Mouse (Mus musculus) forebrain, embryonic 15.5 days (tissue): ENCODE measurements around the gene Zfp266. TPM values are rescaled to one million over a fixed set of nuclear protein-coding genes. Genes with fewer than 3 reads are reported as not detected.

Source experiments
- ATAC-seq: fragments of 200-750 bp; cut with Nextera tagmentation; replicated peaks from 2 replicates; pipeline ENCODE4 v1.8.0; 2017; ENCODE audit warnings: mild to moderate bottlenecking, moderate TSS enrichment, moderate library complexity
- H3K27ac ChIP-seq: fragments of 300-500 bp; sonication (generic); replicated peaks from 2 replicates; pipeline ENCODE4 v1.5.1; 2015; ENCODE audit warnings: mild to moderate bottlenecking, inconsistent platforms
- H3K27me3 ChIP-seq: fragments of 300-500 bp; sonication (generic); 2 replicates; pipeline ENCODE4 v1.6.1; 2015; ENCODE audit warnings: inconsistent platforms
- H3K36me3 ChIP-seq: fragments of 300-500 bp; sonication (generic); 2 replicates; pipeline ENCODE4 v1.6.1; 2015; ENCODE audit warnings: mild to moderate bottlenecking, inconsistent platforms
- H3K4me1 ChIP-seq: fragments of 300-500 bp; sonication (generic); 2 replicates; pipeline ENCODE4 v1.6.1; 2015; ENCODE audit warnings: inconsistent platforms
- H3K4me2 ChIP-seq: fragments of 300-500 bp; sonication (generic); replicated peaks from 2 replicates; pipeline ENCODE4 v1.6.1; 2015; ENCODE audit warnings: mild to moderate bottlenecking, inconsistent platforms
- H3K4me3 ChIP-seq: fragments of 300-500 bp; sonication (generic); 2 replicates; pipeline ENCODE4 v1.5.1; 2015; ENCODE audit warnings: mild to moderate bottlenecking, inconsistent platforms
- H3K9ac ChIP-seq: fragments of 300-500 bp; sonication (generic); replicated peaks from 2 replicates; pipeline ENCODE4 v1.6.1; 2015; ENCODE audit warnings: mild to moderate bottlenecking, inconsistent platforms
- H3K9me3 ChIP-seq: fragments of 300-500 bp; sonication (generic); 2 replicates; pipeline ENCODE4 v1.6.1; 2016; ENCODE audit warnings: inconsistent platforms
- WGBS: fragments of 180-500 bp; shearing (Covaris S2); methylation state at CpG from one replicate; pipeline ENCODE4 v1.1.7; 2015; ENCODE audit warnings: mixed read lengths; 5-methylcytosine and 5-hydroxymethylcytosine counted together
- polyA plus RNA-seq: library from polyadenylated mRNA; unstranded; fragments of >200 nt; fragmentation: Nextera tagmentation; extraction: Ambion mirVana; gene quantifications from 2 replicates; pipeline ENCODE4 v1.2.1, GENCODE M21; 2015

Zfp266 gene
- polyA plus RNA-seq, 1 experiment from 2014 or later, result 160 TPM

- 94% methylated on average over 5 of the region's 5 CpGs for WGBS
- Histone ChIP-seq H3K27me3 (no peaks in the 10 kb centered on the region), H3K36me3 (peaks cover 17% of the 10 kb centered on the region), H3K4me3 (no peak overlapping the region), H3K9ac (no peak overlapping the region), H3K4me1 (peaks cover 39% of the 10 kb centered on the region), H3K27ac (no peak overlapping the region), H3K9me3 (no peaks in the 10 kb centered on the region), H3K4me2 (no peak overlapping the region)
- ATAC-seq, result no peak
Measured at GRCm38 (mm10) chr9:20489536-20489935, 31.7 kb downstream of the Zfp266 start.

- H3K4me2 ChIP-seq, result no peak overlapping the region
- no peaks in the 10 kb centered on the region for H3K4me1 ChIP-seq
- no peak overlapping the region for H3K4me3 ChIP-seq
- H3K27ac ChIP-seq, result no peak overlapping the region
- WGBS, result 88% methylated on average over 5 of the region's 5 CpGs
- no peak for ATAC-seq
- H3K9me3 ChIP-seq, result no peaks in the 10 kb centered on the region
- H3K9ac ChIP-seq, result no peak overlapping the region
- peaks cover 62% of the 10 kb centered on the region for H3K36me3 ChIP-seq
- no peaks in the 10 kb centered on the region for H3K27me3 ChIP-seq
Measured at GRCm38 (mm10) chr9:20479396-20479795, 41.8 kb downstream of the Zfp266 start.

- peaks cover 69% of the 10 kb centered on the region for H3K36me3 ChIP-seq
- 97% methylated on average over 1 of the region's 1 CpGs for WGBS
- no peak overlapping the region for H3K9ac ChIP-seq
- no peak for ATAC-seq
- H3K27ac ChIP-seq, result no peak overlapping the region
- no peaks in the 10 kb centered on the region for H3K9me3 ChIP-seq
- no peak overlapping the region for H3K4me3 ChIP-seq
- H3K4me2 ChIP-seq, result no peak overlapping the region
- no peaks in the 10 kb centered on the region for H3K27me3 ChIP-seq
- no peaks in the 10 kb centered on the region for H3K4me1 ChIP-seq
Measured at GRCm38 (mm10) chr9:20476632-20477031, 44.6 kb downstream of the Zfp266 start.

DNA sequence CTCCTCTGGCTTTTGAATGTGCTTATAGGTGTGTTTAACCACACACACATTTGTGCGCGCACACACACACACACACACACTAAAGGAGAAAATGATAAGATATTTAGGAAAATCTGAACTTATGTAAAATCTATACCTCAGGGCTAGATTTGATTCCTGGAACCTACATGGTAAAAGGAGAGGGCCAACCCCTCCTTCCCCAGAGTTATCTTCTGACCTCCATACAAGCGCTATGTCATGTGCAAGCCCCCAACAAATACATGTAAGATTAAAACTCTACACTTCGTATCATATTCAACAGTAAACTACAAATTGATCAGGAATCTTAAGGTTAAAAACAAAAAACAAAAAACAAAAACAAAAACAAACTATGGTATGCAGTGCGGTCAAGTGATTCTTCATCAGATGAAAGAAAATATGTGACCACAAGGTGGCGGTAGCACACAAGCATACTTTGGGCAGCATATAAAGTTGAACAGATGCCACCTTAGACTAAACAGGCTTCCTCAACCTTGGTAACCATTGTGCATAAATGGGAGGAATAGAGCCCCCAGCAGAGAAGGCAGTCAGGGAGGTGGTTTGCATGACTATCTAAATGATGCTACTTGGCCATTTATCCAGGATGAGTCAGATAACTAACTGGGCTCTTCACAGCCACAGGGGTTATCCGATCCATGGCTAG lies 54.3 kb downstream of the Zfp266 start:
- Histone ChIP-seq H3K36me3 (peaks cover 36% of the 10 kb centered on the region), H3K4me2 (no peak overlapping the region), H3K9me3 (no peaks in the 10 kb centered on the region), H3K9ac (no peak overlapping the region), H3K4me1 (0 out of 2 replicates have a peak, but pooled peaks cover 2% of the 10 kb centered on the region), H3K27ac (0 out of 2 replicates have a peak overlapping the region, but pooled peaks have one; percentile 0), H3K27me3 (no peaks in the 10 kb centered on the region; the same call in 1 of the 2 replicates), H3K4me3 (no peak overlapping the region)
- WGBS, result 53% methylated on average over 7 of the region's 7 CpGs
- peak; percentile 61 for ATAC-seq

- Histone ChIP-seq H3K4me3 (peak within 1 kb of the TSS; percentile 87), H3K4me1 (peaks cover 23% of the 10 kb centered on the region), H3K27ac (peak within 1 kb of the TSS; percentile 86), H3K36me3 (peaks cover 25% of the 10 kb centered on the region), H3K4me2 (peak within 1 kb of the TSS; percentile 66), H3K27me3 (no peaks in the 10 kb centered on the region; the same call in 1 of the 2 replicates), H3K9ac (peak within 1 kb of the TSS; percentile 76), H3K9me3 (no peaks in the 10 kb centered on the region)
- under 1% methylated on average over 48 of the region's 48 CpGs for WGBS
- ATAC-seq, result peak; percentile 92
Measured at GRCm38 (mm10) chr9:20459377-20460317, 61.6 kb downstream of the Zfp266 start, which contains the start of gene Zfp26. Zfp26 (minus strand) TSS chr9:20460162.

DNA sequence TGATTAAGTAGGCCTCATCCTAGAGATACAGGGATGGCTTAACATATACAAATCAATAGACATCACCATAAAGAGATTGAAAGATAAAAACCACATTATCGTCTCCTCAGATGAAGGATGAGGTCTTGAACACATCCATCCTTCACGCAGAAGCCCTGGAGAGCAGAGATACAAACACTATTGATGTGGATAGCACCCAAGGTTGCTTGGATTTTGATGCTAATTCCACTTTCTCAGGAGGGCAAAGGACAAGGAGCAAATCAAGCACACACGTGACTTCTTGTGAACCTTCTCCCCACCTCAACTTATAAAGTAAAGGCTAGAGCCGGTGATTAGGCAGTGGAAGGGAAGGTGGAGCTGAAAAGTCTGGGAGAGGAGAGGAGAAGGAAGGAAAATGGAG lies 67.6 kb downstream of the Zfp266 start:
- 95% methylated on average over 4 of the region's 4 CpGs for WGBS
- no peaks in the 10 kb centered on the region for H3K27me3 ChIP-seq
- ATAC-seq, result no peak
- no peak overlapping the region for H3K4me3 ChIP-seq
- H3K36me3 ChIP-seq, result peaks cover 41% of the 10 kb centered on the region
- no peak overlapping the region for H3K4me2 ChIP-seq
- peaks cover 12% of the 10 kb centered on the region for H3K4me1 ChIP-seq
- H3K27ac ChIP-seq, result no peak overlapping the region
- H3K9me3 ChIP-seq, result no peaks in the 10 kb centered on the region
- no peak overlapping the region for H3K9ac ChIP-seq

GRCm38 (mm10) chr9:20451493-20451892 lies 69.7 kb downstream of the Zfp266 start:
- Histone ChIP-seq H3K9ac (no peak overlapping the region), H3K4me2 (no peak overlapping the region), H3K27ac (no peak overlapping the region), H3K27me3 (no peaks in the 10 kb centered on the region), H3K36me3 (peaks cover 40% of the 10 kb centered on the region), H3K4me3 (no peak overlapping the region), H3K9me3 (no peaks in the 10 kb centered on the region), H3K4me1 (peaks cover 4% of the 10 kb centered on the region; the same call in 1 of the 2 replicates)
- WGBS, result 92% methylated on average over 1 of the region's 1 CpGs
- ATAC-seq, result no peak

Other genes starting within 250 kb of the Zfp266 start
- gene Olfr39, start 239.1 kb downstream of the Zfp266 start, polyA plus RNA-seq, result not detected in 2 replicates
- not detected in 2 replicates for gene Olfr873, start 222.9 kb downstream of the Zfp266 start, polyA plus RNA-seq
- 0.10 TPM in 1 of 2 replicates, not detected in the other for gene Olfr18, start 185.3 kb downstream of the Zfp266 start, polyA plus RNA-seq
- 48.4 and 50.2 TPM in 2 replicates for gene Zfp560, start 136.2 kb downstream of the Zfp266 start, polyA plus RNA-seq
- 19.7 and 22.6 TPM in 2 replicates for gene Zfp26, start 61.3 kb downstream of the Zfp266 start, polyA plus RNA-seq
- 30.7 and 34.0 TPM in 2 replicates for gene Zfp426, start 28.7 kb downstream of the Zfp266 start, polyA plus RNA-seq
- gene Zfp846, start 59.9 kb upstream of the Zfp266 start, polyA plus RNA-seq, result 46.7 and 47.4 TPM in 2 replicates
- gene Ubl5, start 121.5 kb upstream of the Zfp266 start, polyA plus RNA-seq, result 510 and 551 TPM in 2 replicates
- gene Fbxl12, start 123.3 kb upstream of the Zfp266 start, polyA plus RNA-seq, result 16.3 and 16.4 TPM in 2 replicates
- 62.4 and 64.9 TPM in 2 replicates for gene Pin1, start 130.7 kb upstream of the Zfp266 start, polyA plus RNA-seq
- 121 and 123 TPM in 2 replicates for gene Olfm2, start 224.9 kb upstream of the Zfp266 start, polyA plus RNA-seq